Comparison of ENCODE assay signal across 17 mouse cellular contexts in the genomic region with DNA sequence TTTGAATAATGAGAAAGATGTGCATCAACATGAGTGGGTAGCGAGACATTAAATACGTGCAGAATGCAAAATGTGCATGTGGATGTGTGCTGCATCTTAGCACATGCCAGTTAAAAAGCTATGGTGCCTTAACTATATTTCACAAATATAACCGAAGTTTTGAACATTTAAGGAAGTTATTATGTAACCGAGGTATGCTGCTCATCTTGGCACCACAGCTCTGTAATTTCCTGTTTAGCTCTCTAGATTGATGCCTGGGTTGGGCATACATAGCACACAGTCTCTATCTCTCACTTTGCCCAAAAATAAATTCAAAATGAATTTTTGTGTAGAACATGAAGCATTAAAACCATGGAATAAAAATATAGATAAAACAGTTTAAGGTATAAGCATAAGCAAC. TPM values are rescaled to one million over a fixed set of nuclear protein-coding genes. Genes with fewer than 3 reads are reported as not detected.
"Had no signal": no experiment of that assay in that cellular context is flagged by ENCODE, and none has a peak within 500 bp of the region (broad histone marks: within the 10 kb centered on the region; RNA-seq: fewer than 3 reads in every experiment).

No protein-coding gene starts in this region.

- H3K4me1 ChIP-seq: midbrain, embryonic 10.5 days; midbrain, embryonic 12.5 days; neural tube, embryonic 13.5 days; neural tube, embryonic 15.5 days had no signal

- DNase-seq: lung, postnatal 4 days; midbrain, embryonic 14.5 days; retina, postnatal 1 day; right cerebral cortex, adult 18-20 months; right cerebral cortex, postnatal 25 days; right cerebral cortex, postnatal 4 days; spleen, adult 18-20 months; thymus, adult 18-20 months; thymus, postnatal 14 days; thymus, postnatal 36 days had no signal

- H3K36me3 ChIP-seq: midbrain, embryonic 10.5 days; midbrain, embryonic 12.5 days; neural tube, embryonic 13.5 days; neural tube, embryonic 15.5 days had no signal

- H3K4me3 ChIP-seq: midbrain, embryonic 10.5 days; midbrain, embryonic 12.5 days; myocyte; neural tube, embryonic 13.5 days; neural tube, embryonic 15.5 days had no signal

- H3K9ac ChIP-seq: lung, embryonic 14.5 days; midbrain, embryonic 12.5 days; neural tube, embryonic 13.5 days; neural tube, embryonic 15.5 days had no signal

- ATAC-seq: midbrain, embryonic 16.5 days had no signal

- H3K27me3 ChIP-seq: midbrain, embryonic 12.5 days; neural tube, embryonic 13.5 days; neural tube, embryonic 15.5 days had no signal

- H3K27ac ChIP-seq: midbrain, embryonic 10.5 days; midbrain, embryonic 12.5 days; neural tube, embryonic 13.5 days; neural tube, embryonic 15.5 days had no signal

RNA-seq across cellular contexts. Expression of a gene that starts 6.6 kb away (rescaled TPM):
- polyA plus RNA-seq: myocyte had no signal
